Mouse (Mus musculus) heart, postnatal 0 days (tissue): ENCODE results near the gene Sptlc3. TPM values are rescaled to one million over a fixed set of nuclear protein-coding genes. Genes with fewer than 3 reads are reported as not detected.

ENCODE experiments used
- ATAC-seq: fragments of 200-750 bp; cut with Nextera tagmentation; 2 replicates; pipeline ENCODE4 v1.8.0; 2017; ENCODE audit warnings: low read depth, moderate number of reproducible peaks, moderate library complexity; ENCODE audit not compliant: insufficient read depth
- DNase-seq: peaks from one replicate; pipeline ENCODE4 v3.0.0-alpha.2; 2016; ENCODE audit warnings: low spot score
- H3K27ac ChIP-seq: fragments of 300-500 bp; sonication (generic); 2 replicates; pipeline ENCODE4 v1.5.1; 2014; ENCODE audit warnings: low read depth, mild to moderate bottlenecking
- H3K27me3 ChIP-seq: fragments of 300-500 bp; sonication (generic); 2 replicates; pipeline ENCODE4 v1.6.1; 2014; ENCODE audit warnings: low read length, mixed read lengths; ENCODE audit not compliant: control insufficient read depth, insufficient read depth
- H3K36me3 ChIP-seq: fragments of 300-500 bp; sonication (generic); replicated peaks from 2 replicates; pipeline ENCODE4 v1.6.1; 2014; ENCODE audit warnings: low read length, mixed read lengths; ENCODE audit not compliant: control insufficient read depth, insufficient read depth
- H3K4me1 ChIP-seq: fragments of 300-500 bp; sonication (generic); 2 replicates; pipeline ENCODE4 v1.6.1; 2014; ENCODE audit warnings: antibody characterized with exemption; ENCODE audit not compliant: control insufficient read depth, insufficient read depth
- H3K4me2 ChIP-seq: fragments of 300-500 bp; sonication (generic); 2 replicates; pipeline ENCODE4 v1.6.1; 2014; ENCODE audit warnings: low read depth, mild to moderate bottlenecking, low read length, moderate library complexity
- H3K4me3 ChIP-seq: fragments of 300-500 bp; sonication (generic); 2 replicates; pipeline ENCODE4 v1.5.1; 2014; ENCODE audit warnings: low read depth, low read length
- H3K9ac ChIP-seq: fragments of 300-500 bp; sonication (generic); replicated peaks from 2 replicates; pipeline ENCODE4 v1.6.1; 2014; ENCODE audit warnings: low read depth, low read length, mixed read lengths
- H3K9me3 ChIP-seq: fragments of 300-500 bp; sonication (generic); replicated peaks from 2 replicates; pipeline ENCODE4 v1.6.1; 2016; ENCODE audit warnings: low read length; ENCODE audit not compliant: control insufficient read depth
- CTCF ChIP-seq: IDR thresholded peaks from 2 replicates; pipeline ENCODE4 v1.5.1; 2016; ENCODE audit warnings: antibody characterized with exemption, control low read depth, low read depth
- EP300 ChIP-seq: IDR thresholded peaks from 2 replicates; pipeline ENCODE4 v1.6.1; 2016; ENCODE audit warnings: antibody characterized with exemption, low read depth
- WGBS: fragments of 180-500 bp; shearing (Covaris S2); extraction: QIAGEN DNeasy Blood & Tissue Kit; methylation state at CpG from one replicate; pipeline ENCODE4 v1.1.7; 2014; 5-methylcytosine and 5-hydroxymethylcytosine counted together
- polyA plus RNA-seq: library from polyadenylated mRNA; unstranded; fragments of >200 nt; fragmentation: Nextera tagmentation; extraction: Ambion mirVana; gene quantifications from 2 replicates; pipeline ENCODE4 v1.2.1, GENCODE M21; 2015
- total RNA-seq: library from RNA; depleted of rRNA; stranded (reverse); fragments of >200 nt; gene quantifications from 2 replicates; pipeline ENCODE4 v1.2.3, GENCODE M21; 2014; ENCODE audit warnings: low replicate concordance; rRNA removed

The Sptlc3 gene
- total and polyA plus RNA-seq, 2 experiments from 2014 or later, result 0.50 TPM; not detected in 1

GRCm38 (mm10) chr2:139677065-139677762 is 183.5 kb downstream of the Sptlc3 start:
- WGBS, result under 1% methylated on average over 52 of the region's 52 CpGs
- Histone ChIP-seq H3K4me3 (peak overlapping the region; percentile 81), H3K36me3 (no peaks in the 10 kb centered on the region), H3K4me2 (peak overlapping the region; percentile 96), H3K27me3 (peaks cover 32% of the 10 kb centered on the region), H3K9ac (peak overlapping the region; percentile 57; the same call in 1 of the 2 replicates), H3K4me1 (no peaks in the 10 kb centered on the region), H3K27ac (no peak overlapping the region), H3K9me3 (no peaks in the 10 kb centered on the region)
- TF ChIP-seq EP300 (no peak), CTCF (no peak)
- peak; percentile 75 for ATAC-seq
- peak; percentile 58 for DNase-seq

GRCm38 (mm10) chr2:139677809-139678274 is 184.1 kb downstream of the Sptlc3 start, which contains the start of gene Ism1:
Gene Ism1, plus strand, starts transcription at chr2:139678178.
- H3K9ac ChIP-seq, result peak within 1 kb of the TSS; percentile 57
- peaks cover 32% of the 10 kb centered on the region for H3K27me3 ChIP-seq
- ATAC-seq (peak; percentile 44), DNase-seq (no peak)
- H3K4me3 ChIP-seq, result peak within 1 kb of the TSS; percentile 81
- under 1% methylated on average over 26 of the region's 39 CpGs for WGBS
- no peak for TF ChIP-seq EP300
- no peak for TF ChIP-seq CTCF
- H3K9me3 ChIP-seq, result no peaks in the 10 kb centered on the region
- peak within 1 kb of the TSS; percentile 96 for H3K4me2 ChIP-seq
- H3K27ac ChIP-seq, result no peak within 1 kb of the TSS; the same call in 1 of the 2 replicates
- H3K4me1 ChIP-seq, result no peaks in the 10 kb centered on the region
- no peaks in the 10 kb centered on the region for H3K36me3 ChIP-seq

GRCm38 (mm10) chr2:139678275-139679140 is 184.8 kb downstream of the Sptlc3 start:
- 0 out of 2 replicates have a peak, but pooled peaks have one; percentile 4 for TF ChIP-seq CTCF
- no peak for TF ChIP-seq EP300
- Histone ChIP-seq H3K9ac (peak overlapping the region; percentile 57), H3K9me3 (no peaks in the 10 kb centered on the region), H3K4me1 (no peaks in the 10 kb centered on the region), H3K36me3 (no peaks in the 10 kb centered on the region), H3K27ac (no peak overlapping the region; the same call in 1 of the 2 replicates), H3K4me2 (peak overlapping the region; percentile 96), H3K4me3 (peak overlapping the region; percentile 81), H3K27me3 (peaks cover 32% of the 10 kb centered on the region)
- DNase-seq, result peak; percentile 8
- peak; percentile 66 for ATAC-seq
- WGBS, result 1% methylated on average over 57 of the region's 84 CpGs

GRCm38 (mm10) chr2:139682540-139682939 is 188.8 kb downstream of the Sptlc3 start:
- ATAC-seq, result no peak
- WGBS, result 43% methylated on average over 3 of the region's 3 CpGs
- no peak overlapping the region for H3K27ac ChIP-seq

More at GRCm38 (mm10) chr2:139682540-139682939, 188.8 kb downstream of the Sptlc3 start:
- Histone ChIP-seq H3K4me3 (no peak overlapping the region), H3K4me1 (no peaks in the 10 kb centered on the region), H3K9me3 (no peaks in the 10 kb centered on the region), H3K4me2 (no peak overlapping the region), H3K27me3 (peaks cover 14% of the 10 kb centered on the region; the same call in 1 of the 2 replicates), H3K9ac (no peak overlapping the region), H3K36me3 (no peaks in the 10 kb centered on the region)
- TF ChIP-seq CTCF (no peak), EP300 (no peak)
- no peak for DNase-seq

Other genes starting within 250 kb of the Sptlc3 start
- gene Ism1, start 184.3 kb downstream of the Sptlc3 start, total RNA-seq, result 2.3 TPM in 1 of 2 replicates, not detected in the other
- gene Ism1, start 184.3 kb downstream of the Sptlc3 start, polyA plus RNA-seq, result 0.16 and 0.30 TPM in 2 replicates